Mouse (Mus musculus) intestine, embryonic 14.5 days (tissue): ENCODE results near the gene Npr1. TPM values are rescaled to one million over a fixed set of nuclear protein-coding genes. Genes with fewer than 3 reads are reported as not detected.
A peak's percentile ranks its signal among the peaks of the same experiment; 100 is the strongest.

Experiments used
- ATAC-seq: fragments of 200-750 bp; cut with Nextera tagmentation; replicated peaks from 2 replicates; pipeline ENCODE4 v1.8.0; 2017; ENCODE audit warnings: low read depth, moderate number of reproducible peaks, moderate TSS enrichment, moderate library complexity; ENCODE audit not compliant: low FRiP score, low TSS enrichment
- DNase-seq: peaks from one replicate; pipeline ENCODE4 v3.0.0-alpha.2; 2018; ENCODE audit warnings: low spot score
- H3K27ac ChIP-seq: fragments of 300-500 bp; sonication (generic); 2 replicates; pipeline ENCODE4 v1.5.1; 2014; ENCODE audit warnings: low read depth, mild to moderate bottlenecking, control low read depth
- H3K27me3 ChIP-seq: fragments of 300-500 bp; sonication (generic); replicated peaks from 2 replicates; pipeline ENCODE4 v1.6.1; 2014; ENCODE audit warnings: low read length, control low read depth; ENCODE audit not compliant: control insufficient read depth, insufficient read depth
- H3K36me3 ChIP-seq: fragments of 300-500 bp; sonication (generic); 2 replicates; pipeline ENCODE4 v1.6.1; 2014; ENCODE audit warnings: low read length, control low read depth; ENCODE audit not compliant: control insufficient read depth, insufficient read depth
- H3K4me1 ChIP-seq: fragments of 300-500 bp; sonication (generic); replicated peaks from 2 replicates; pipeline ENCODE4 v1.6.1; 2014; ENCODE audit warnings: low read length, control low read depth, mixed read lengths; ENCODE audit not compliant: control insufficient read depth, insufficient read depth
- H3K4me2 ChIP-seq: fragments of 300-500 bp; sonication (generic); 2 replicates; pipeline ENCODE4 v1.6.1; 2014; ENCODE audit warnings: low read length
- H3K4me3 ChIP-seq: fragments of 300-500 bp; sonication (generic); 2 replicates; pipeline ENCODE4 v1.5.1; 2014; ENCODE audit warnings: low read depth, low read length, control low read depth, mixed read lengths
- H3K9ac ChIP-seq: fragments of 300-500 bp; sonication (generic); 2 replicates; pipeline ENCODE4 v1.6.1; 2014; ENCODE audit warnings: mild to moderate bottlenecking, low read length
- H3K9me3 ChIP-seq: fragments of 300-500 bp; sonication (generic); 2 replicates; pipeline ENCODE4 v1.6.1; 2016; ENCODE audit warnings: low read length, control low read depth; ENCODE audit not compliant: control insufficient read depth
- WGBS: fragments of 180-500 bp; shearing (Covaris S2); extraction: QIAGEN DNeasy Blood & Tissue Kit; methylation state at CpG from one replicate; pipeline ENCODE4 v1.1.7; 2014; 5-methylcytosine and 5-hydroxymethylcytosine counted together
- polyA plus RNA-seq: library from polyadenylated mRNA; unstranded; fragments of >200 nt; fragmentation: Nextera tagmentation; extraction: Ambion mirVana; gene quantifications from 2 replicates; pipeline ENCODE4 v1.2.1, GENCODE M21; 2014

Gene Npr1
- polyA plus RNA-seq, 1 experiment from 2014 or later: 5.3 TPM

- Histone ChIP-seq H3K9me3 (no peaks in the 10 kb centered on the region), H3K9ac (peak overlapping the region; percentile 46; the same call in 1 of the 2 replicates), H3K4me3 (peak overlapping the region; percentile 58), H3K4me2 (peak overlapping the region; percentile 89), H3K27me3 (peaks cover 34% of the 10 kb centered on the region), H3K36me3 (no peaks in the 10 kb centered on the region), H3K4me1 (0 out of 2 replicates have a peak, but pooled peaks cover 2% of the 10 kb centered on the region), H3K27ac (no peak overlapping the region)
- under 1% methylated on average over 15 of the region's 15 CpGs for WGBS
- DNase-seq (peak; percentile 82), ATAC-seq (peak; percentile 54; the same call in 1 of the 2 replicates)
Measured at GRCm38 (mm10) chr3:90466311-90466766, 673 bp upstream of the Npr1 start.

DNA sequence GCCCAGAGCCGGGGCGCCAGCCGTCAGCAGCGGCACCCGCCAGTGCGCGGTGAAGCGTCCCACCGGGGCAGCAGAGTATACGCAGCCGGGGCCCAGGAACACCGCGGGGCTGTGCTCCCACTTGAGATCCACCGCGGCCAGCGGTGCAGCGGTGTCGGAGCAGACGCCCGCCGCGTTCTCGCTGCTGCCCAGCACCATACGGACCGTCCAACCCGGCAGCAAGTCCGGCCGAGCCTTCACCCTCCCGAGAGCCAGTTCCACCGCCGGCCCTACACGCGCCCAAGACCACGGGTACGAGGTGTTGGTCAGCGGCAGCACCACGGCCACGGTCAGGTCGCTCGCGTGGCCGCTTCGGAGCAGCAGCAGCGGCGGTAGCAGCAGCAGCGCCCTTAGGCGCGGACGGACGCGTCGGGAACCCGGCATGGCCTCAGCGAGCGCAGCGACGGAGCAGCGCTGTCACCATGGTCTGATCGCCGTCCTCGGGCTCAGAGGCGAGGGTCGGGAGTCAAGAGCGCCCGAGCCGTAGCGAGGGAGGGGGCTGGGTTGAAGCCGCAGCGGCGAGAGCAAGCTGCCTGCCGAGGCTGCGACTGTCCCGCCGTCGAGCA lies 483 bp downstream of the Npr1 start:
- WGBS: under 1% methylated on average over 75 of the region's 75 CpGs
- peak overlapping the region; percentile 58 for H3K4me3 ChIP-seq
- H3K9me3 ChIP-seq: no peaks in the 10 kb centered on the region
- peaks cover 34% of the 10 kb centered on the region for H3K27me3 ChIP-seq
- DNase-seq (peak; percentile 80), ATAC-seq (peak; percentile 48)
- peak overlapping the region; percentile 89 for H3K4me2 ChIP-seq
- 0 out of 2 replicates have a peak, but pooled peaks cover 2% of the 10 kb centered on the region for H3K4me1 ChIP-seq
- no peak overlapping the region for H3K27ac ChIP-seq
- H3K9ac ChIP-seq: peak overlapping the region; percentile 46
- no peaks in the 10 kb centered on the region for H3K36me3 ChIP-seq

DNA sequence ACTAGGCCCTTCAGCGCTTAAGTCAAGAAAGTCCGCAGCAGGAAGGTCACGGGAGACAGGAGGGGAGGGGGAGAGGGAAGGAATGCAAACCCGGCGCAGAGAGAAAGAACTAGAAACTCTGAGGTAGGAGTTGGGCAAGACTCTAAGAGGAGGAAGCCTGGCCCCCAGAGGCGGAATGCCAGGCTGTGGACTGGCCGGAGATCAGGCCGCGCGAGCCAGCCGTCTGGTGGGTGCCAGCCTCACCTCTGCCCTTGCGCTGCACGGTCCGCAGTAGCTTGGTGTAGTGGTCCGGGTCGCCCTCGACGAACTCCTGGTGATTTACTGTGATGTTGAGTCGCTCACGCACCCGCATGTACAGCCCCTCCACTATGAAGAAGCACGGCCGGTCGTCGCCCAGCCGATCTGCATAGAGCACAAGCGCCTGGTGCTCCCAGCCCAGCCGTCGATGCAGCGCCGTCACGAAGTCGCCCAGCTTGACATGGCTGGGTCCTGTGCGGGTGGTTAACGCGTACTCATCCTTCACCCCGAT lies 1.1 kb downstream of the Npr1 start:
- Histone ChIP-seq H3K4me2 (peak overlapping the region; percentile 89), H3K9ac (peak overlapping the region; percentile 46; the same call in 1 of the 2 replicates), H3K9me3 (no peaks in the 10 kb centered on the region), H3K27ac (no peak overlapping the region), H3K36me3 (no peaks in the 10 kb centered on the region), H3K4me1 (0 out of 2 replicates have a peak, but pooled peaks cover 2% of the 10 kb centered on the region), H3K4me3 (peak overlapping the region; percentile 58), H3K27me3 (peaks cover 34% of the 10 kb centered on the region)
- ATAC-seq: 0 out of 2 replicates have a peak, but pooled peaks have one; percentile 22
- peak; percentile 67 for DNase-seq
- WGBS: 16% methylated on average over 37 of the region's 37 CpGs

DNA sequence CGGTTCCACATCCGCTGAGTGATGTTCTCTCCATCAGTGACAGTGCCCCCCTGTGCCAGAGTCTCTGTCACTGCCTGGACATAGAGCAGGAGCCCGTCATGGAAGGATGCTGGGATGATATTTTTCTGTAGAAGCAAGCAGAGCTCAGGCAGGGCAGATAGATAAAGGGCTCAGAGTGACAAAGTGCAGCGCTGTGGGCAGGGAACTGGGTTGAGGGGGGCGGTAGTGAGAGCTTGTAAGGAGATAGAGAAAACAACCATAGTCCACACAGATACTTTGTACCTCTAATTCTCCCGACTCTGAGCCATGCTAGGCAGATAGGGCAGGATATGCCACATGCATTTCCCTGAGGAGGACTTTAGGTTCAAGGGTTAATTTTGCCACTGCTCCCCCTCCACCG lies 3.1 kb downstream of the Npr1 start:
- ATAC-seq: no peak
- Histone ChIP-seq H3K4me2 (no peak overlapping the region), H3K36me3 (no peaks in the 10 kb centered on the region), H3K27ac (no peak overlapping the region), H3K4me1 (0 out of 2 replicates have a peak, but pooled peaks cover 2% of the 10 kb centered on the region), H3K9ac (no peak overlapping the region), H3K27me3 (peaks cover 34% of the 10 kb centered on the region), H3K4me3 (no peak overlapping the region), H3K9me3 (no peaks in the 10 kb centered on the region)
- 21% methylated on average over 7 of the region's 7 CpGs for WGBS
- no peak for DNase-seq

DNA sequence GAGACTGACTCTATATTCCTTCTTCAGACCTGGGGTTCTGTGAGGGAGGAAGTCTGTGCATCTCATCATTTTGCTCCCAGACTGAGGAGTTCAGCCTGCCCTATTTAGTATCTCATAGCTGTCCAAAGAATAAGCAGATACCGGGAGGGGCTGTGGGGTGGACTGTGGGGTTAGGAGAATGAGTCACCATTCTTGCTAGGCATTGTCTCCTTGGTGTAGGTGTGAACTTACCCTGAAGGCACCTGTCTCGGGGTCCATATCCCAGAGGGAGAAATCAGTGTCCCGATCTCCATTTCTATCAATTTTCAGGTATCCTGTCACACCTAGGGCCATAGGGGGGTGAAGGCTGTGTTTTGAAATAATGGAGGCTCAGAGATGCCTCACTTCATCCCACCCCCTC lies 3.7 kb downstream of the Npr1 start:
- Histone ChIP-seq H3K36me3 (no peaks in the 10 kb centered on the region), H3K27ac (no peak overlapping the region), H3K4me1 (0 out of 2 replicates have a peak, but pooled peaks cover 2% of the 10 kb centered on the region), H3K9ac (no peak overlapping the region), H3K9me3 (no peaks in the 10 kb centered on the region), H3K4me3 (no peak overlapping the region), H3K4me2 (no peak overlapping the region), H3K27me3 (peaks cover 34% of the 10 kb centered on the region)
- 92% methylated on average over 3 of the region's 3 CpGs for WGBS
- no peak for ATAC-seq
- no peak for DNase-seq

DNA sequence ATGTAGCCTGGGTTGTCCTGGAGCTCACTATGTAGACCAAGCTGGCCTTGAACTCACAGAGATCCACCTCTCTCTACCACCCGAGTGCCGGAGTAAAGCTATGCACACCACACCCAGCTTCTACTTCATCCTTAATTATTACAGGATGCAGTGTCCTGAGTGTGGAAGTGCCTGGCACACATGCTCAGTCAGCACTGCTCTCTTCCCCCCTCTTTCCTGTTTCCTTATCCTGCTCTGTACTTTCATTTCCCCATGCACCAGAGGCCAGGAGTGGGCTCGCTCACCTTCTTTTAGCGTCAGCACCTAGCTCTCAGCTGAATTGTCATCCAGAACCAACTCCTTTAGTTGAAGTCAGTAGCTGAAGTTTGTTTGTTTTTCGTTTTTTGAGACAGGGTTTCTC lies 5.4 kb downstream of the Npr1 start:
- ATAC-seq (no peak), DNase-seq (no peak)
- Histone ChIP-seq H3K4me1 (0 out of 2 replicates have a peak, but pooled peaks cover 2% of the 10 kb centered on the region), H3K9me3 (no peaks in the 10 kb centered on the region), H3K9ac (no peak overlapping the region), H3K36me3 (no peaks in the 10 kb centered on the region), H3K4me2 (no peak overlapping the region), H3K4me3 (no peak overlapping the region), H3K27ac (no peak overlapping the region), H3K27me3 (peaks cover 25% of the 10 kb centered on the region)
- 75% methylated on average over 5 of the region's 5 CpGs for WGBS

GRCm38 (mm10) chr3:90459727-90460126 lies 5.9 kb downstream of the Npr1 start:
- Histone ChIP-seq H3K4me2 (no peak overlapping the region), H3K4me3 (no peak overlapping the region), H3K9ac (no peak overlapping the region), H3K4me1 (no peaks in the 10 kb centered on the region), H3K27ac (no peak overlapping the region), H3K36me3 (no peaks in the 10 kb centered on the region), H3K9me3 (no peaks in the 10 kb centered on the region), H3K27me3 (peaks cover 19% of the 10 kb centered on the region)
- no peak for ATAC-seq
- no peak for DNase-seq
- 76% methylated on average over 9 of the region's 9 CpGs for WGBS

- Histone ChIP-seq H3K9ac (no peak overlapping the region), H3K4me3 (no peak overlapping the region), H3K27me3 (no peaks in the 10 kb centered on the region), H3K4me2 (no peak overlapping the region), H3K9me3 (no peaks in the 10 kb centered on the region), H3K4me1 (no peaks in the 10 kb centered on the region), H3K27ac (no peak overlapping the region), H3K36me3 (no peaks in the 10 kb centered on the region)
- WGBS: 88% methylated on average over 14 of the region's 14 CpGs
- ATAC-seq (no peak), DNase-seq (no peak)
Measured at GRCm38 (mm10) chr3:90454931-90455330, 10.7 kb downstream of the Npr1 start.
